Mouse (Mus musculus) adrenal gland, adult 8-10 months (tissue): ENCODE measurements at regions not wholly inside any gene's neighbourhood (a gene's known extent, or its start where the extent isn't known, plus 50 kb on each side); places are given as distances from the start of the nearest gene placed in this dataset.

Experiments used
- DNase-seq: peaks from one replicate; pipeline ENCODE4 v3.0.0; 2022

DNA sequence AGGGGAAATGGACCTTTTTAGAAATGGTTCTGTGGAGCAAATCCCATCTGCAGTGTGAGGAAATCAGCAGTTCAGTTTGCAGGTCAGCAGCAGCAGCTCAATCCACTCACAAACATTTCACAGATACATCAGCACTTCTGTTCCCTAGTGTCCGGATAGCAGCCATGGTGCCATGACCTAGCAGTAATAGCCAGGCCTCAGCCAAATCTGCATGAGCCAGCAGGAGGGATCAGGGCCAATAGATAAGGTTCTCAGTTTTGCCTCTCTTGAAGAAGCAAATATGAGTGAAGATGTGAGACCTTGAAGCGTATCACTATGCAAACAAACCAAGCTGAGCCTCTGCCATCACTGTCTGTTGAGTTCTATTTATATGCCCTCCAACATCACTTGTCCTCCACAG is 380.7 kb upstream of the Chrm3 start:
- no peak for DNase-seq

DNA sequence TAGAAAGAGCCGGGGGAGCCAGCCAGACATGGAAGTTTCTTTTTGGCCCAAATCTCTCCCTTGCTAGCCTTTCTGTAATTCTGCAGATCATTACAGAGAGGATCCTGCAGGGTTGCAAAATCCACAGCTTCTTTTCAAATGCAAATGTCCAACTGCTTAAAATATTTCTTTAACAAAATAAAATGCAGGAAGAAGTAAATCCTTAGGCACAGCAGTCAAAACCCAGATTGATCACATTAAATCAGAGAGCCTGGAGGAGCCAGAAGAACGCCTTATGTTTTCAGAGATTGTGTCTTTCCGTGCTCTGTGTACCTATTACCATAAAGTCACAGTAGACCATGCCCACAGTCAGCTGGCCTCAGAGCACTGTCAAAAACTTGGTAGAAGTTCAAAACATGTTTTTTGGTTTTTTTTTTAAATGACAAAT is 365.1 kb upstream of the Chrm3 start:
- DNase-seq = no peak

DNA sequence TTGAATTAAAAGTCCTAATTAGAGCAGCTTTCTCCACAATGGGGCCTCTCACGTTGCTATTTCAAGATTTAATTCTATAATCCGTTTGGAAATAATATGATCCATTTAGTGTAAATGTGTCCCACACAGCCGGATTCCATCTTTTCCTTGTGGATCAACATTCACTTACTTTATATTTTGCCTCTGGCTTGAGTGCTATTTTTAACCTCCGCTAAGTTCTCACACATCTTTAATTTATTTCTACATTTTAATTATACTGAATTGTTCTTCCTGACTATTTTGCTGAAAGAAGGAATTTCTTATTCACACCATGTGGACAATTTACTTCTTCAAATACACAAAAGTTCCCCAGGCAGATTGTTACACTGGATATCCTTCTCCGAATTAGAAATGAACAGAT is 364.7 kb upstream of the Chrm3 start:
- no peak for DNase-seq

DNA sequence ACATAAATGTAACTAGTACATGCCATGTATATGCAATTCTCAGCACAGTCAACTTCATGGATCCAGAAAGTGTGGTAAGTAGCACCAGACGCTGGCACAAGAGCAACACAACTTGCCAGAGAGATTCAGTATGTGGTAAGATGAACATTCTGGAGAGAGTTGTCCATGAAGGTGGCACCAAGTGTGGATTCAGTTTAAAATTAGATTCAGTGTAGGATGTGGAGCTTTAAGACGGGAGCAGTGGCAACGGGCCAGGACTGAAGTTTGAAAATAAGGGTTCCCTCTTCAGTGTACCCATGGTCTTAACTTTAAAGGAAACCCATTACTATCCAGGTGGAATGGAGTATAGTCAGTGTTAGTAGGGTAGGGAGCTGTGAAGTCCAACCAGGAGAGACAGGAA is 360.0 kb upstream of the Chrm3 start:
- no peak for DNase-seq

DNA sequence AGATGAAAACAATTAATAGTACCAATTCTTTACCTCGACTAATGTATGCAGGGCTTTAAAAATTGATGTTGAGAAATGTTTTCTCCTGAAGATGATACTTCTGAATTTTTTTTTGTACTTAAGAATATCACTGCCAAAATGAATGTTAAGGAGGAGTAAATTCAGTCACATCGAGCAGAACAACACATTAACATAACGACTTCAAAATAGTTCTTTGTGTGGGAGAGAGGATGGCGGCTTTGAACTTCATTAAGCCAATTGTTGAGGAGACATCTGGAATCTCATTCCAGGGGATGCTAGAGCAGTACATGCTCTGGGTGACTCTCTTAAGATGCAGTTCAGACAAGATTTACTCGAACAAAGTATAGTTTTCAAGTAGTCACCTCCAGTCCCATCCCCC is 350.8 kb upstream of the Chrm3 start:
- DNase-seq = no peak

GRCm38 (mm10) chr13:10710909-10711308 is 350.3 kb upstream of the Chrm3 start:
- no peak for DNase-seq

- no peak for DNase-seq
Observed at GRCm38 (mm10) chr13:10697146-10697545, 336.5 kb upstream of the Chrm3 start.

- peak; percentile 25 for DNase-seq
Observed at GRCm38 (mm10) chr13:10696181-10696977, 335.7 kb upstream of the Chrm3 start.

DNA sequence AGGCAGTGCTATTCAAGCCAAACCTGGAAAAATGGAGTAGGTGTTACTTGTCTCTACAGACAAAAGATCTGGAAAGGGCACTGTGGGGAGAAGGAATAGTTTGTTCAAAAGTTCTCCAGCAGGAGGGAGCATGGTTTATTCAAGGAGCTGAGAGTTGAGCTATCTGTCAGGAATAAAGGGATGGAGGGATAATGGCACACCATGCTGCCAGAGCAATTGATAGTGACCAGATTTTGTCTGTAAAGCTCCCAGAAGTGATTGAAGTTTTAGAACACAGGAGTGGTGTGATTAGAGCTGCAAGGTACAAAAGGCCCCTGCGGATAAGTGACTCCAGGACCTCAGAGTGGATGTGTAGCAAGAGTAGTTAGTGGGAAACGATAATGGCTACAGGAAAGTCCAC is 330.7 kb upstream of the Chrm3 start:
- DNase-seq = no peak

GRCm38 (mm10) chr13:10687379-10687778 is 326.7 kb upstream of the Chrm3 start:
- no peak for DNase-seq

- no peak for DNase-seq
Observed at GRCm38 (mm10) chr13:10654086-10654422, 293.4 kb upstream of the Chrm3 start.

GRCm38 (mm10) chr13:10653376-10654085 is 292.9 kb upstream of the Chrm3 start:
- DNase-seq = no peak

DNA sequence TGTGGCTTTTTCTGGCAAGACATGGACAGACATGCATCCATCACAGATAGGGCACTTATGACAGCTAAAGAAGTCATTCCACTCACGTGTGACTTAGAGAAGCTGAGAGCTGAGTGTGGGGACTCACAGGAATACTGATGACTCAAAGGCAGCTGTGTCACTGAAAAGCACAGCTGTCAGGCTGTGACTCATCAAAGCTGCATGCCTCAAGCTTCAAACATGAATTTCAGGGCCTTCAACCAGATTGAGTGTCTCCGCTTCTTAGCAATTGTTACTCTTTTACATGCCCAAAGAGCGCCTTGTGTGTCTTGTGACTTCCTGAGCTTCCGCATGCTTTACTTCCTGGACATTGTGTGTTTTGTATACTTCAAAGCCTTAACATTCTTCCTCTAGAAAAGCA is 276.2 kb upstream of the Chrm3 start:
- DNase-seq = peak; percentile 2

- no peak for DNase-seq
Observed at GRCm38 (mm10) chr13:10630467-10630866, 269.8 kb upstream of the Chrm3 start.

DNA sequence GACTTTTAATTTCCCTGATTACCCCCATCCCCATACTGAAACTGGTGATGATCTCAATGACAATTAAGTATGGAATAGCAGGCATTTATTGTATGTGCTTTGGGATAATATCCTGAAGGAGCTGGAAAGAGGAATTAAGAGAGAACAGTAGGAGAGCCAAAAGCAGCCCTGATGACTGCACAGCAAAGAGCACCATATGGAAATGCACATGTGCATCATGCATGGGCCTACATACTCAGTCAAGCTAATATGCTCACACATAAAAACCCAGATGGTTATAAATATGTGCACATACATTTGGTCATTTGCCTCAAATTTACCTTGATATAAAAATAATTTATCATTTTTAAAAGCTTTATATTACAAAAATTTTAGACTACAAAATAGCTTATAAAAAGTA is 259.0 kb upstream of the Chrm3 start:
- no peak for DNase-seq

GRCm38 (mm10) chr13:10618421-10618954 is 257.8 kb upstream of the Chrm3 start:
- DNase-seq = no peak

GRCm38 (mm10) chr13:10574951-10575350 is 214.3 kb upstream of the Chrm3 start:
- no peak for DNase-seq

DNA sequence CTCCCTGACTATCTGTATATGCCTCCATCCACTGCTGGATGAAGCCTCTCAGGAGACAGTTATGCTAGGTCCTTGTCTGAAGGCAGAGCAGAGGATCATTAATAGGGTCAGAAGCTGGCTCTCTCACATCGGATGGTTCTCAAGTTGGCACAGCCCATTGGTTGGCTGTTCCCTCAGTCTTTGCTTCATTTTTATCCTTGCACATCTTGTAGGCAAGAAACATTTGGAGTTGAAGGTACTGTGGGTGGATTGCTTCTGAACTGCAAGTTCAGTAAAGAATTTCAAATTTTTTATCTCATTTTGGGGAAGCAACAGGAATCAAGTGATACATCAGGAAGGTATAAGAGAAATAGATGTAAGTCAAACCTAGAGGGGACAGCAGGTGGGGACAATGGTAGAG is 206.2 kb upstream of the Chrm3 start:
- DNase-seq = no peak

DNA sequence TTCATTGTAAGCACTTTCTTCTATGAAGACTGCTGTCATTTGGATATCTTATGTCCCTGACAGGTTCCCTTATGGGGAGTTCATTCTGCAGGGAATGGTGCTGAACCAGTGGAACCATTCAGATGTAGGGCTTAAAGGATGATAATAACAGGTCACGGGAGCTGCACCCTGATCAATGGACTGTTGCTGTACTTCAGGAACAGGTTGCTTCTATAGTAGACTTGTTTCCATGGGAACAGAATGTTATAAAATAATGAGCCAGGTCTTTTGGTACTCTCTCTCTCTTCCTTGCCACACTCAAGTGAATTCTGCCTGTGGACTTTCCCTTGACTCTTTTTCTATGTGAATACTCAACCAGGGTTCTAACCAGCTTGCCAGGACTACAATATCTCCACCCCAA is 196.9 kb upstream of the Chrm3 start:
- no peak for DNase-seq

DNA sequence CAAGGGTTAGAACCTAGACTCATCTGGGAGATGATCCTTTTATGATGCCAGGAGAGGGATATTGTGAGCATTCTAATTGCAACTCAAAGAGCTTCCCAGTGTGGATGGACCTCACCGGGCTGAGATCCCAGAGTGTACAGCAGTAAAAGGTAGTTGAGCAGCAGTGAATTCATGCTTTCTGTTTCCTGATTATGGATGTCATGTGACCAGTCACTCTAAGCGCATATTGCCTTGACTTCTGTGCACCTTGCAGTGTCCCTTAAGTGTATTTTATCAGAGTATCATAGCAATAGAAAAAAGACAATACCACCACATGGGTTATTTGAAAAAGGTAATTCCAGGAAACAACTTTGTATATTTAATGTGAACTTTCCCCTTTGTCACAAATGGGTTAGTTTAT is 193.9 kb upstream of the Chrm3 start:
- DNase-seq = no peak

- DNase-seq = no peak
Observed at GRCm38 (mm10) chr13:10542723-10543122, 182.1 kb upstream of the Chrm3 start.

GRCm38 (mm10) chr13:10540197-10540940 is 179.7 kb upstream of the Chrm3 start:
- DNase-seq = no peak

DNA sequence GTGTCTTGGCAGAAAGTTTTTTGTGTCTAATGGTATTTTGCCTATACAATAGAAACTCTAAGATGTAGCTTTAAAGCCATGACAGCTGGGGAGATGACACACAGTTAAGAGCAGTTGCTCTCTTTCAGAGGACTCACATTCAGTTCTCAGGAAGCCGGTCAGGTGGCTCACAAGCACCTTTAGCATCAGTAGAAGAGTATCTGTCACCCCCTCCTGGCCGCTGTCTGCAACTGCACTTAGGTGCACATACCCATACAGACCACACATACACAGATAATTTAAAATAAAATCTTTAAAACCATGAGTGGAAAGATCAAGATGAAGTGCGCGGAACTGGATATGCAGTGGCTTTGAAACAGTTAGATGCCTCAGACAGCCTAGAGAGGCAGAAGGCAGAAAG is 178.3 kb upstream of the Chrm3 start:
- DNase-seq = no peak
